Mouse (Mus musculus) stomach, embryonic 15.5 days (tissue): ENCODE results near the gene Baz1a. TPM values are rescaled to one million over a fixed set of nuclear protein-coding genes. Genes with fewer than 3 reads are reported as not detected.

Source experiments
- ATAC-seq: fragments of 200-750 bp; cut with Nextera tagmentation; 2 replicates; pipeline ENCODE4 v1.8.0; 2017; ENCODE audit warnings: low read depth, moderate number of reproducible peaks, moderate TSS enrichment; ENCODE audit not compliant: insufficient read depth, low FRiP score
- H3K27ac ChIP-seq: fragments of 300-500 bp; sonication (generic); 2 replicates; pipeline ENCODE4 v1.5.1; 2015; ENCODE audit warnings: mild to moderate bottlenecking, inconsistent platforms
- H3K27me3 ChIP-seq: fragments of 300-500 bp; sonication (generic); replicated peaks from 2 replicates; pipeline ENCODE4 v1.6.1; 2015; ENCODE audit warnings: inconsistent platforms
- H3K36me3 ChIP-seq: fragments of 300-500 bp; sonication (generic); 2 replicates; pipeline ENCODE4 v1.6.1; 2015; ENCODE audit warnings: inconsistent platforms
- H3K4me1 ChIP-seq: fragments of 300-500 bp; sonication (generic); 2 replicates; pipeline ENCODE4 v1.6.1; 2015; ENCODE audit warnings: inconsistent platforms
- H3K4me2 ChIP-seq: fragments of 300-500 bp; sonication (generic); 2 replicates; pipeline ENCODE4 v1.6.1; 2015; ENCODE audit warnings: mild to moderate bottlenecking, inconsistent platforms
- H3K4me3 ChIP-seq: fragments of 300-500 bp; sonication (generic); replicated peaks from 2 replicates; pipeline ENCODE4 v1.5.1; 2015; ENCODE audit warnings: inconsistent platforms
- H3K9ac ChIP-seq: fragments of 300-500 bp; sonication (generic); 2 replicates; pipeline ENCODE4 v1.6.1; 2015; ENCODE audit warnings: inconsistent platforms
- H3K9me3 ChIP-seq: fragments of 300-500 bp; sonication (generic); 2 replicates; pipeline ENCODE4 v1.6.1; 2016; ENCODE audit warnings: inconsistent platforms
- WGBS: fragments of 180-500 bp; shearing (Covaris S2); methylation state at CpG from one replicate; pipeline ENCODE4 v1.1.7; 2015; 5-methylcytosine and 5-hydroxymethylcytosine counted together
- polyA plus RNA-seq: library from polyadenylated mRNA; unstranded; fragments of >200 nt; fragmentation: Nextera tagmentation; extraction: Ambion mirVana; gene quantifications from 2 replicates; pipeline ENCODE4 v1.2.1, GENCODE M21; 2015

Baz1a gene
- 21.5 and 23.4 TPM in 2 replicates for polyA plus RNA-seq

DNA sequence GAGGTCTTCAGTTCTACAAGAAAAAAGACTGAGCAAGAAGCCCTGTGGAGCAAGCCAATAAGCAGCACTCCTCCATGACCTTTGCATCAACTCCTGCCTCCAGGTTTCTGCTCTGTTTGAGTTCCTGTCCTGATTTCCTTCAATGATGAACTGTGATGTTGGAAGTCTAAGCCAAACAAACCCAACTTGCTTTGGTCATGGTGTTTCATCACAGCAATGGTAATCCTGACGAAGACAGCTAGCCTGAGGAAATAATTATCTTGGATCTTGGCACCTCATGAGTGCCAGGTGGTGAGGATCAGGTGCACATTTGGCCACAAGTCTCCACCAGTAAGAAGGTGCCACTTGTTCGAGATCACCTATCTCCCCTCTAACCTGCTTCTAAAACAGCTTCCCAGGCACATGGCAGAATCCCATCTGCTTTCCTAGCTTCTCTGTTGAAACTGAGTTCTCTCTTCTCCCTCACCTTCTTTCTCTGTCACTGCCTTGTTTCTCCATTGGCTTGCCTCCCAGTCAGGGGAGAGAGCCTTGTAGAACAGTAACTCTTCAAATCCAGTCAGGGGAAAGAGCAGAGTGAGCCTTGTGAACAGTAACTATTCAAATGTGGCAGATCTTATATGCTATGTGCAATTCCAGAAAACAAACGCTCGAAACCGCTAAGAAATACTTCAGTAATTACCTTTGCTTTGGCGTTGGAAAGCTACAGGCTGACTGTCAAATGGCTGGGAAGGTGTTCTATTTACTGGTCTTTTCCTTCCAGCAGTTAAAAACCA lies at the start of gene Baz1a:
Gene Baz1a, minus strand, starts transcription at position 723 of the 773 bp plus-strand sequence.
- no peaks in the 10 kb centered on the region for H3K36me3 ChIP-seq
- WGBS = 79% methylated on average over 6 of the region's 6 CpGs
- H3K27ac ChIP-seq = no peak within 1 kb of the TSS
- no peak within 1 kb of the TSS for H3K9ac ChIP-seq
- no peaks in the 10 kb centered on the region for H3K9me3 ChIP-seq
- H3K4me2 ChIP-seq = no peak within 1 kb of the TSS
- H3K27me3 ChIP-seq = no peaks in the 10 kb centered on the region
- ATAC-seq = no peak
- no peaks in the 10 kb centered on the region for H3K4me1 ChIP-seq
- no peak within 1 kb of the TSS for H3K4me3 ChIP-seq

DNA sequence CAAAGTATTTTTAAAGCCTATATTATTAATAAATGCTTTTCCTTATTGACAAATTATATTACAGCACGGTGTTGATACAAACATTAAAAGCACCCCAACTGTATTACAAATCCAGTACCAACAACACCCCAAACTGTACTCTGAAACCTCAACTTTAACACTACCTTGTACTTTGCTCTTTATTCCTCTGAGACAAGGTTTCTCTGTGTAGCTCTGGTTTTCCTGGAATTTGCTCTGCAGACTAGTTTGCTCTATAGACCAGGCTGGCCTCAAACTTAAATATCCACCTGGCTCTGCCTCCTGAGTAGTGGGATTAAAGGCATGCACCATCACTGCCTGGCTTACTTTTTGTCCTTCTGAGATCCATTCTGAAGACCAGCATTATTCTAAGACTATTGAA lies 48.0 kb upstream of the Baz1a start:
- no peak for ATAC-seq

GRCm38 (mm10) chr12:55061006-55061405 lies 46.9 kb upstream of the Baz1a start:
- Histone ChIP-seq H3K4me1 (no peaks in the 10 kb centered on the region), H3K27ac (no peak overlapping the region), H3K4me3 (no peak overlapping the region), H3K36me3 (no peaks in the 10 kb centered on the region), H3K27me3 (no peaks in the 10 kb centered on the region), H3K9ac (no peak overlapping the region), H3K9me3 (no peaks in the 10 kb centered on the region), H3K4me2 (no peak overlapping the region)
- WGBS = 82% methylated on average over 10 of the region's 10 CpGs
- no peak for ATAC-seq

More for the DNA sequence above, 48.0 kb upstream of the Baz1a start:
- Histone ChIP-seq H3K4me3 (no peak overlapping the region), H3K9me3 (no peaks in the 10 kb centered on the region), H3K36me3 (no peaks in the 10 kb centered on the region), H3K4me1 (no peaks in the 10 kb centered on the region), H3K27me3 (no peaks in the 10 kb centered on the region), H3K9ac (no peak overlapping the region), H3K4me2 (no peak overlapping the region), H3K27ac (no peak overlapping the region)
- WGBS = 77% methylated on average over 1 of the region's 1 CpGs

DNA sequence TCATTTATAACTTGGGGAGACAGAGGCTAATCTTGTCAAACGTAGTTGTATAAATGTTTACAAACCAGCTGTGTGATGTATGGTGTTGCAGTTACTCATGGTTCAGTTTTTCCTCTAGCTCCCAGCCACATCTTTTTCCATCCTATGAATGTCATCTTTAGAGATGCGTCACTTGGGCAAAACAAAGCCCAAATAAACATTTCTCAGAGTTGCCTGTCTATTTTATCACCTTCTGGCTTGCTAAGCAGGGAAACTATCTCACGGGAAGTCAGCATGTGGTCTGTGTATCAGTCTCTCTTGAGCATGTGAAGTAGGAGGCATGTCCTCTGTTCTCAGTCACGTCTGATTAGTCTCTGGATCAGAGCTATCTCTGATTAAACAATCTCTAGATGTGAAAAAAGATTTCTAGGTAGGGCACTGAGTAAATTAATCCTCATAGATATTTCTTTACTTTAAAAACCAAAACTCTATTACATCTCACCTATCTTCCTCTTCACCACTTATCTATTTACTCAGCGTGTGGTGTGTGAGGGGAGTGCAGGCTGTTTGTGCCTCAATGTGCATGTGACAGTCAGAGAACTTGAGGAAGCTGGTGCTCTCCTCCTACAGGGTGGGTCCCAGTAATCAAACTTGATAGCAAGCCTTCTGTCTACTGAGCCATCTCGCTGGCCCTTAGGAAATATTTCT lies 46.2 kb upstream of the Baz1a start:
- ATAC-seq = peak; percentile 61; the same call in 1 of the 2 replicates
- Histone ChIP-seq H3K36me3 (no peaks in the 10 kb centered on the region), H3K9ac (no peak overlapping the region), H3K4me2 (no peak overlapping the region), H3K4me3 (no peak overlapping the region), H3K27ac (no peak overlapping the region), H3K4me1 (no peaks in the 10 kb centered on the region), H3K9me3 (no peaks in the 10 kb centered on the region), H3K27me3 (no peaks in the 10 kb centered on the region)
- WGBS = 57% methylated on average over 6 of the region's 6 CpGs

DNA sequence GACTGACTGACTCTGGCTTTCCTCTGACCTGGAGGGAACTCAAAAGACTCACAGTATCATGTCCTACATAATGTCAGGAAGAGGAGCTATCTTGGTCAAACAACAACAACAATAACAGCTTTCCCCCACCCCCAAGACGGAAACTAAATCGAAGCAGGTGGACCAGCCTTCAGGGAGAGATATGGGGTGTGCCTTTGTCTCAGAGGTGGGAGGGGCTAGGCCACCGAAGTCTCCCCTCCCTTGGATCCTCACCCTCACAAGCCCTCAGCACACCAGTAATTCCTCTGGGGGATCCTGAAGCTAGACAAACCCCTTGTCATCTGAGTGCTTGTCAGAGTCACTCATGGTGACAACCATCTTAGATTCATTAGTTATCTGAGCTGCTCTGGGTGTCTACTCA lies 45.7 kb upstream of the Baz1a start:
- Histone ChIP-seq H3K9ac (no peak overlapping the region), H3K4me3 (no peak overlapping the region), H3K9me3 (no peaks in the 10 kb centered on the region), H3K27me3 (no peaks in the 10 kb centered on the region), H3K27ac (no peak overlapping the region), H3K4me1 (no peaks in the 10 kb centered on the region), H3K36me3 (no peaks in the 10 kb centered on the region), H3K4me2 (no peak overlapping the region)
- peak; percentile 63 for ATAC-seq
- WGBS = 48% methylated on average over 3 of the region's 3 CpGs

DNA sequence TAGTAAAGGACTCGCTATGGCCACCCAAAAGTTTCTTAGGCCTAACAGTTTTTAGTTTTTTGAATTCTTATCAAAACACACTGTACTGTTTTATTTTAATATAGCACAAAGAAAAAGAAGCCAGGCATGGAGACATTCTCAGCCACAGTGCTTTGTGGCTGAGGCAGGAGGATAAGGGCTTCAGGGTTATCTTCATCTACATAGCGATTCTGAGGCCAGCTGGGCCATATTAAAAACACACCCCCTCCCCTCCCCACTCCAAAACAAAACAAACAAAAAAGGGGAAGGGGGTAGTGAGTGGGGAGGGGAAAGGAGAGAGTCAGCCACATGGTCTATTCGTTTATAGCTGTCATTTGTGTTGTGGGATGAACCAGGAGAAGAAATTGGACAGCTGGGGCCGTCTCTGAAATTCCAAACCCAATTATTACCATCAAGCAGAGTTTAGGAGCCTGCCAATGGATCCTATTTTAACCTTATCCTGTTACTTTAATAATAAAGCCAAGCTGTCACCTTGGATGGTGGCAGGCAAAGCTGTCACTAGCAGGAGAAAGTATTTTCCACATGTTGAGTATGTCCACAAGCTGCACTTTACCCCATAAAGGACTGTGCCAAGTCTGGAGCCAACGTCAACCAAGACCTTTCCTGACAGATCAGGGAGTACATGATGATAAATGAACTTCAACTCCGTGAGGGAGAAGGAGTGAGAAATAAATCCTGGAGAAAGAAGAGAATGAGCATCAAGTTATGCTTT lies 44.9 kb upstream of the Baz1a start:
- Histone ChIP-seq H3K4me3 (no peak overlapping the region), H3K36me3 (no peaks in the 10 kb centered on the region), H3K27me3 (no peaks in the 10 kb centered on the region), H3K27ac (no peak overlapping the region), H3K4me1 (no peaks in the 10 kb centered on the region), H3K9ac (no peak overlapping the region), H3K9me3 (no peaks in the 10 kb centered on the region), H3K4me2 (no peak overlapping the region)
- WGBS = 52% methylated on average over 6 of the region's 6 CpGs
- ATAC-seq = no peak

- H3K4me2 ChIP-seq = no peak overlapping the region
- no peak for ATAC-seq
- 81% methylated on average over 2 of the region's 2 CpGs for WGBS
- H3K9me3 ChIP-seq = no peaks in the 10 kb centered on the region
- no peaks in the 10 kb centered on the region for H3K4me1 ChIP-seq
- H3K9ac ChIP-seq = no peak overlapping the region
- H3K4me3 ChIP-seq = no peak overlapping the region
- H3K27me3 ChIP-seq = no peaks in the 10 kb centered on the region
- H3K27ac ChIP-seq = no peak overlapping the region
- H3K36me3 ChIP-seq = no peaks in the 10 kb centered on the region
These were observed 42.6 kb upstream of the Baz1a start for GRCm38 (mm10) chr12:55056703-55057102.

DNA sequence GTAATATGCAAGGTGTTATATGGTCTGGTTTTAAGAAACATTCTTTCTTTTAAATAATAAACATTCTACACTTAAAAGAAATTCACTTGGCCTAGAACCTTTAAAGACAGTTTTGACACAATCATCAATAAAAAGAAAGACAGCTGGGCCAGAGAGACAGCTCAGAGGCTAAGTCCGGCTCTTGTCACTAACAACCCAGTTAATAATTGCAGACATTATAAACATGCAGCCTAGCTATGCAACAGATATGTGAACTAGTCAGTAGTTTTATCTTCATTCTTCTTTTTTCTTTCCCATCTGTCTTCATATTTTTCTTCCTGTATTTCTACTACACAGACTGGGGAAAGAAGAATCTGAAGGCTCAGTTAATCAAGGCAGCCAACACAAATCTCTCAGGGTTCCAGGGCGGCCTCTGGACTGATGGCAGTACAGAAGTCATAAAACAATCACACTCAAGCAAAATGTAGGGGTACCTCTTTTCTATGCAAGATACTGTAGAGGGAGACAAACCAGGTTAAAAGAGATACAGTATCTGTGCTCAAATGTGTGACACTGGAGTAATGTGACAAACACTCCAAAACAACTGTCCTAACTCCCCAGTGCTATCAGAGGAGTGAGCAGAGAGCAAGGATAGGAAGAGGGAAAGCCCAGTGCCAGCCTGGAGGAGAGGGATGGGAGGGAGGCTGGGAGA lies 40.5 kb upstream of the Baz1a start:
- Histone ChIP-seq H3K27ac (no peak overlapping the region), H3K4me1 (no peaks in the 10 kb centered on the region), H3K27me3 (no peaks in the 10 kb centered on the region), H3K9ac (no peak overlapping the region), H3K4me2 (no peak overlapping the region), H3K4me3 (no peak overlapping the region), H3K9me3 (no peaks in the 10 kb centered on the region), H3K36me3 (no peaks in the 10 kb centered on the region)
- no peak for ATAC-seq
- 56% methylated on average over 2 of the region's 2 CpGs for WGBS

GRCm38 (mm10) chr12:55053267-55053666 lies 39.1 kb upstream of the Baz1a start:
- 87% methylated on average over 7 of the region's 7 CpGs for WGBS
- no peak for ATAC-seq

GRCm38 (mm10) chr12:55051210-55052173 lies 37.3 kb upstream of the Baz1a start:
- WGBS = 77% methylated on average over 8 of the region's 8 CpGs
- ATAC-seq = peak; percentile 94

More at GRCm38 (mm10) chr12:55053267-55053666, 39.1 kb upstream of the Baz1a start:
- H3K27ac ChIP-seq = no peak overlapping the region
- no peak overlapping the region for H3K4me2 ChIP-seq
- H3K27me3 ChIP-seq = no peaks in the 10 kb centered on the region
- no peak overlapping the region for H3K9ac ChIP-seq
- peaks cover under 1% of the 10 kb centered on the region; the same call in 1 of the 2 replicates for H3K36me3 ChIP-seq
- no peak overlapping the region for H3K4me3 ChIP-seq
- no peaks in the 10 kb centered on the region for H3K4me1 ChIP-seq
- H3K9me3 ChIP-seq = no peaks in the 10 kb centered on the region

More at GRCm38 (mm10) chr12:55051210-55052173, 37.3 kb upstream of the Baz1a start:
- no peak overlapping the region for H3K27ac ChIP-seq
- H3K4me1 ChIP-seq = no peaks in the 10 kb centered on the region
- H3K4me2 ChIP-seq = no peak overlapping the region
- no peaks in the 10 kb centered on the region for H3K9me3 ChIP-seq
- H3K9ac ChIP-seq = no peak overlapping the region
- H3K4me3 ChIP-seq = no peak overlapping the region
- H3K36me3 ChIP-seq = peaks cover 6% of the 10 kb centered on the region; the same call in 1 of the 2 replicates
- H3K27me3 ChIP-seq = no peaks in the 10 kb centered on the region
